Mouse (Mus musculus) heart, adult 11 months (tissue): Measurements from ENCODE around the gene Gm9573.

Experiments
- DNase-seq: peaks from one replicate; pipeline ENCODE4 v3.0.0; 2022

Gm9573 gene

GRCm38 (mm10) chr17:35626537-35626936 lies at the start of gene Gm9573:
TSS of gene Gm9573 (minus strand) at chr17:35626637.
- no peak for DNase-seq

GRCm38 (mm10) chr17:35673416-35674035 lies 47.1 kb upstream of the Gm9573 start, which contains the start of gene Gtf2h4:
TSS of gene Gtf2h4 (minus strand) at chr17:35673739.
- peak; percentile 99 for DNase-seq

GRCm38 (mm10) chr17:35672527-35672926 lies 46.1 kb upstream of the Gm9573 start:
- DNase-seq = no peak

GRCm38 (mm10) chr17:35671846-35672245 lies 45.4 kb upstream of the Gm9573 start:
- no peak for DNase-seq

- DNase-seq = no peak
These were observed 43.3 kb upstream of the Gm9573 start for GRCm38 (mm10) chr17:35669731-35670130.

GRCm38 (mm10) chr17:35667334-35668065 lies 41.1 kb upstream of the Gm9573 start, which contains the start of gene Vars2:
TSS of gene Vars2 (minus strand) at chr17:35667592.
- peak; percentile 100 for DNase-seq

GRCm38 (mm10) chr17:35666851-35667256 lies 40.4 kb upstream of the Gm9573 start:
- DNase-seq = no peak

GRCm38 (mm10) chr17:35665957-35666515 lies 39.6 kb upstream of the Gm9573 start:
- no peak for DNase-seq

GRCm38 (mm10) chr17:35653086-35653485 lies 26.6 kb upstream of the Gm9573 start:
- no peak for DNase-seq

- no peak for DNase-seq
These were observed 23.0 kb upstream of the Gm9573 start for GRCm38 (mm10) chr17:35649429-35649828.

GRCm38 (mm10) chr17:35643609-35644236 lies 17.3 kb upstream of the Gm9573 start, which contains the start of gene Mucl3:
TSS of gene Mucl3 (minus strand) at chr17:35643695.
- no peak for DNase-seq

- peak; percentile 90 for DNase-seq
These were observed 12.9 kb upstream of the Gm9573 start for GRCm38 (mm10) chr17:35639352-35639751.

GRCm38 (mm10) chr17:35638475-35639190 lies 12.2 kb upstream of the Gm9573 start:
- peak; percentile 98 for DNase-seq

- no peak for DNase-seq
These were observed 9.9 kb upstream of the Gm9573 start for GRCm38 (mm10) chr17:35636363-35636762.

- peak; percentile 94 for DNase-seq
These were observed 9.3 kb upstream of the Gm9573 start for GRCm38 (mm10) chr17:35635699-35636111.

GRCm38 (mm10) chr17:35635202-35635601 lies 8.8 kb upstream of the Gm9573 start:
- DNase-seq = peak; percentile 71

GRCm38 (mm10) chr17:35633992-35634391 lies 7.6 kb upstream of the Gm9573 start:
- peak; percentile 85 for DNase-seq

- no peak for DNase-seq
These were observed 9.3 kb downstream of the Gm9573 start for GRCm38 (mm10) chr17:35617127-35617526.

GRCm38 (mm10) chr17:35601736-35602354 lies 24.6 kb downstream of the Gm9573 start:
- no peak for DNase-seq

GRCm38 (mm10) chr17:35601249-35601648 lies 25.2 kb downstream of the Gm9573 start, which contains the start of gene Sfta2:
TSS of gene Sfta2 (plus strand) at chr17:35601549.
- DNase-seq = no peak

- no peak for DNase-seq
These were observed 29.0 kb downstream of the Gm9573 start for GRCm38 (mm10) chr17:35597399-35597798.

- DNase-seq = no peak
These were observed 32.0 kb downstream of the Gm9573 start for GRCm38 (mm10) chr17:35594456-35594855.
